ENCODE assay signal across 8 mouse cellular contexts in the genomic region with DNA sequence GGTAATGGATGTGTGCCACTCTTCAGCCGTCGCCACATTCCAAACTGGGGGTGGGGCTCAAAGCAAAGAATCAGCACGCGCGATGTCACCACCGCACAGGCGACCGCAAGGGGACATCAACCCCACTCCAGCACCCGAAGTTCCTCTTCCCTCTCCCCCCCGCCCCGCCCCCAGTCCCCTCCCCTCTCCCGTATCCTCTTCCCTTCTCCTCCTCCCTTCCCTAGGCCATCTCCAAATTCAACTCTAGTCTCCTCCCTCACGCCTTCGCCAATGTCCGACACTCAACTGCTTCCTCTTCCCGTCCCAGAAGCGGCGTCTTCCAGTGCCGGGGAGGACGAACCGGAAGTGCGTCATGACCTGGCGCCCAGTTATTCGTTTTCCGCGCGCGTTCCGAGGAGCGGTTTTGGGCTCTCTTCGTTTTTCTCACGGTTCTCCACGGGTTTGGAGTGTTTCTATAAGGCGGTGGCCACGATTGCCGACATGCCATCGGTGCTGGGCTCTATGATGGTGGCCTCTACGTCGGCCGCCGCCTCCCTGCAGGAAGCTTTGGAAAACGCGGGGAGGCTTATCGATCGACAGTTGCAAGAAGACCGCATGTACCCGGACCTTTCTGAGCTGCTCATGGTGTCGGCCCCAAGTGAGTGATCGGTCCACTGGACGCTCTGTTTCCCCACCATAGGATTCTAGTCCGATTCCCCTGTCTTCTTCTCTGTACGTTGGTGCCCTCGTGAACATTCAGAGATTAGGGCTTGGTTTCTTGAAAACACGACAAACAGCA. TPM values are rescaled to one million over a fixed set of nuclear protein-coding genes. Genes with fewer than 3 reads are reported as not detected.
DNase-seq lines count a peak whose midpoint lies in the region; ATAC-seq lines count a peak whose summit lies in the region.

Gene Nup155 (plus strand): TSS at position 308 of the 778 bp plus-strand sequence.

- peak; percentile 90 to 91 for DNase-seq in B cell, adult 2 months
- DNase-seq in brain, adult 2 months (ENCODE audit: low read depth, low spot score), result peak; percentile 99
- DNase-seq in heart, embryonic 10.5 days (ENCODE audit: low spot score), result peak; percentile 96
- peak; percentile 89 for DNase-seq in liver
- DNase-seq in spleen, postnatal 4 days (ENCODE audit: low spot score in 2 of 2), result peak; percentile 85 to 92

- H3K4me2 ChIP-seq in kidney, embryonic 15.5 days, result peak within 1 kb of the TSS; percentile 72

- H3K27me3 ChIP-seq in heart, embryonic 10.5 days (ENCODE audit: insufficient read depth, poor library complexity, severe bottlenecking), result no peaks in the 10 kb centered on the region
- H3K27me3 ChIP-seq in kidney, embryonic 15.5 days, result no peaks in the 10 kb centered on the region

- peak within 1 kb of the TSS; percentile 93 for H3K27ac ChIP-seq in heart, embryonic 10.5 days
- peak within 1 kb of the TSS; percentile 74 for H3K27ac ChIP-seq in kidney, embryonic 15.5 days

- peak within 1 kb of the TSS; percentile 86 for H3K4me3 ChIP-seq in heart, embryonic 10.5 days
- peak within 1 kb of the TSS; percentile 79 for H3K4me3 ChIP-seq in kidney, embryonic 15.5 days (replicated peaks)

- peak; percentile 99 for ATAC-seq in erythroblast, adult 5-6 weeks (replicated peaks; ENCODE audit: low FRiP score, poor library complexity, severe bottlenecking)
- peak; percentile 98 for ATAC-seq in kidney, embryonic 15.5 days (replicated peaks; ENCODE audit: low FRiP score)
- ATAC-seq in monocyte, adult 5-6 weeks (replicated peaks; ENCODE audit: insufficient number of reproducible peaks, low FRiP score, low TSS enrichment, poor library complexity, severe bottlenecking), result peak; percentile 98

- peaks cover 8% of the 10 kb centered on the region; the same call in 1 of the 2 replicates for H3K4me1 ChIP-seq in heart, embryonic 10.5 days
- peaks cover 12% of the 10 kb centered on the region for H3K4me1 ChIP-seq in kidney, embryonic 15.5 days

- no peaks in the 10 kb centered on the region for H3K9me3 ChIP-seq in heart, embryonic 10.5 days
- H3K9me3 ChIP-seq in kidney, embryonic 15.5 days (replicated peaks), result no peaks in the 10 kb centered on the region

- H3K36me3 ChIP-seq in heart, embryonic 10.5 days, result peaks cover 24% of the 10 kb centered on the region
- peaks cover 28% of the 10 kb centered on the region for H3K36me3 ChIP-seq in kidney, embryonic 15.5 days

- under 1% methylated on average over 53 of the region's 54 CpGs for WGBS in heart, embryonic 10.5 days
- under 1% methylated on average over 52 of the region's 54 CpGs for WGBS in kidney, embryonic 15.5 days

- H3K9ac ChIP-seq in kidney, embryonic 15.5 days, result peak within 1 kb of the TSS; percentile 84

RNA-seq across cellular contexts. Expression of gene Nup155, which starts in this region (rescaled TPM):
- 8.5 and 17.3 TPM in 2 replicates for total RNA-seq in erythroblast, adult 5-6 weeks (2015; ENCODE audit: low replicate concordance)
- 19.4 and 23.5 TPM in 2 replicates for total RNA-seq in erythroblast, adult 5-6 weeks (2017; ENCODE audit: low replicate concordance)
- polyA plus RNA-seq in heart, embryonic 10.5 days (2016; fragmentation: Nextera tagmentation; extraction: Ambion mirVana), result 20.6 and 23.0 TPM in 2 replicates
- polyA plus RNA-seq in kidney, embryonic 15.5 days (2015; fragmentation: Nextera tagmentation; extraction: Ambion mirVana), result 18.8 and 19.7 TPM in 2 replicates
- 15.9 to 34.4 TPM (median 29.6 TPM) in 3 replicates for total RNA-seq in monocyte, adult 5-6 weeks (2017)

Comparison
In these comparisons a context has a peak if more than half of its experiments do, and no peak if none do; other contexts are left out.
1. Peak in every context shown above with its lines: DNase-seq, ATAC-seq, H3K4me3 ChIP-seq and H3K27ac ChIP-seq.